Mouse (Mus musculus) hindbrain, embryonic 14.5 days (tissue): ENCODE measurements at regions not wholly inside any gene's neighbourhood (a gene's known extent, or its start where the extent isn't known, plus 50 kb on each side); places are given as distances from the start of the nearest gene placed in this dataset.

Experiments used
- ATAC-seq: fragments of 200-750 bp; cut with Nextera tagmentation; 2 replicates; pipeline ENCODE4 v1.8.0; 2017; ENCODE audit warnings: moderate number of reproducible peaks, mild to moderate bottlenecking, moderate TSS enrichment, moderate library complexity; ENCODE audit not compliant: low FRiP score
- DNase-seq: peaks from one replicate; pipeline ENCODE4 v3.0.0-alpha.2; 2015; ENCODE audit warnings: low spot score
- H3K27ac ChIP-seq: fragments of 300-500 bp; sonication (generic); 2 replicates; pipeline ENCODE4 v1.5.1; 2014; ENCODE audit warnings: mild to moderate bottlenecking, moderate library complexity
- H3K27me3 ChIP-seq: fragments of 300-500 bp; sonication (generic); 2 replicates; pipeline ENCODE4 v1.6.1; 2014; ENCODE audit warnings: mild to moderate bottlenecking, low read length, mixed read lengths; ENCODE audit not compliant: control insufficient read depth, insufficient read depth
- H3K36me3 ChIP-seq: fragments of 300-500 bp; sonication (generic); replicated peaks from 2 replicates; pipeline ENCODE4 v1.6.1; 2014; ENCODE audit not compliant: control insufficient read depth, insufficient read depth
- H3K4me1 ChIP-seq: fragments of 300-500 bp; sonication (generic); replicated peaks from 2 replicates; pipeline ENCODE4 v1.6.1; 2014; ENCODE audit warnings: antibody characterized with exemption, low read length, mixed read lengths; ENCODE audit not compliant: control insufficient read depth, insufficient read depth
- H3K4me2 ChIP-seq: fragments of 300-500 bp; sonication (generic); replicated peaks from 2 replicates; pipeline ENCODE4 v1.6.1; 2014; ENCODE audit warnings: mild to moderate bottlenecking, moderate library complexity
- H3K4me3 ChIP-seq: fragments of 300-500 bp; sonication (generic); replicated peaks from 2 replicates; pipeline ENCODE4 v1.5.1; 2014; ENCODE audit warnings: mild to moderate bottlenecking, low read length
- H3K9ac ChIP-seq: fragments of 300-500 bp; sonication (generic); 2 replicates; pipeline ENCODE4 v1.6.1; 2014
- H3K9me3 ChIP-seq: fragments of 300-500 bp; sonication (generic); 2 replicates; pipeline ENCODE4 v1.6.1; 2016; ENCODE audit warnings: low read length; ENCODE audit not compliant: control insufficient read depth
- WGBS: fragments of 180-500 bp; shearing (Covaris S2); extraction: QIAGEN DNeasy Blood & Tissue Kit; methylation state at CpG from one replicate; pipeline ENCODE4 v1.1.7; 2014; 5-methylcytosine and 5-hydroxymethylcytosine counted together

- ATAC-seq, result no peak
- DNase-seq, result no peak
- Histone ChIP-seq H3K27ac (peak overlapping the region; percentile 63; the same call in 1 of the 2 replicates), H3K4me3 (no peak overlapping the region), H3K4me1 (peaks cover 34% of the 10 kb centered on the region), H3K4me2 (no peak overlapping the region), H3K9ac (no peak overlapping the region), H3K27me3 (no peaks in the 10 kb centered on the region), H3K9me3 (0 out of 2 replicates have a peak, but pooled peaks cover 4% of the 10 kb centered on the region), H3K36me3 (no peaks in the 10 kb centered on the region)
- WGBS, result 88% methylated on average over 1 of the region's 1 CpGs
Observed at GRCm38 (mm10) chr2:30703308-30703707, 100.2 kb downstream of the 1700001O22Rik start.

- H3K4me3 ChIP-seq, result no peak overlapping the region
- no peak overlapping the region for H3K4me2 ChIP-seq
- H3K36me3 ChIP-seq, result no peaks in the 10 kb centered on the region
- H3K27ac ChIP-seq, result peak overlapping the region; percentile 63
- 17% methylated on average over 7 of the region's 7 CpGs for WGBS
- peak overlapping the region; percentile 25; the same call in 1 of the 2 replicates for H3K9ac ChIP-seq
- DNase-seq, result no peak
- 0 out of 2 replicates have a peak, but pooled peaks cover 4% of the 10 kb centered on the region for H3K9me3 ChIP-seq
- H3K27me3 ChIP-seq, result no peaks in the 10 kb centered on the region
- H3K4me1 ChIP-seq, result peaks cover 29% of the 10 kb centered on the region
- ATAC-seq, result no peak
Observed at GRCm38 (mm10) chr2:30702711-30703110, 100.8 kb downstream of the 1700001O22Rik start.

- Histone ChIP-seq H3K27me3 (no peaks in the 10 kb centered on the region), H3K4me2 (no peak overlapping the region), H3K4me1 (peaks cover 34% of the 10 kb centered on the region), H3K27ac (no peak overlapping the region), H3K36me3 (no peaks in the 10 kb centered on the region), H3K9me3 (0 out of 2 replicates have a peak, but pooled peaks cover 4% of the 10 kb centered on the region), H3K9ac (no peak overlapping the region), H3K4me3 (no peak overlapping the region)
- WGBS, result 91% methylated on average over 2 of the region's 2 CpGs
- DNase-seq (no peak), ATAC-seq (no peak)
Observed at GRCm38 (mm10) chr2:30700890-30701289, 102.6 kb downstream of the 1700001O22Rik start.

- ATAC-seq, result no peak
- peaks cover 38% of the 10 kb centered on the region for H3K4me1 ChIP-seq
- H3K4me3 ChIP-seq, result no peak overlapping the region
- no peak overlapping the region for H3K4me2 ChIP-seq
- H3K9me3 ChIP-seq, result 0 out of 2 replicates have a peak, but pooled peaks cover 4% of the 10 kb centered on the region
- no peaks in the 10 kb centered on the region for H3K36me3 ChIP-seq
- WGBS, result 95% methylated on average over 1 of the region's 1 CpGs
- H3K27me3 ChIP-seq, result no peaks in the 10 kb centered on the region
- no peak overlapping the region for H3K9ac ChIP-seq
- no peak for DNase-seq
- H3K27ac ChIP-seq, result peak overlapping the region; percentile 71
Observed at GRCm38 (mm10) chr2:30700471-30700870, 103.0 kb downstream of the 1700001O22Rik start.

GRCm38 (mm10) chr2:30699797-30700454 lies 103.5 kb downstream of the 1700001O22Rik start:
- H3K4me2 ChIP-seq, result no peak overlapping the region; the same call in 1 of the 2 replicates
- ATAC-seq, result peak; percentile 81

GRCm38 (mm10) chr2:30698758-30699535 lies 104.1 kb downstream of the Cstad start:
- H3K9ac ChIP-seq, result no peak overlapping the region; the same call in 1 of the 2 replicates
- no peaks in the 10 kb centered on the region for H3K27me3 ChIP-seq
- H3K4me2 ChIP-seq, result no peak overlapping the region
- H3K9me3 ChIP-seq, result no peaks in the 10 kb centered on the region
- 65% methylated on average over 6 of the region's 6 CpGs for WGBS
- H3K4me1 ChIP-seq, result peaks cover 49% of the 10 kb centered on the region
- no peak for ATAC-seq
- H3K4me3 ChIP-seq, result no peak overlapping the region
- H3K36me3 ChIP-seq, result no peaks in the 10 kb centered on the region
- DNase-seq, result no peak
- peak overlapping the region; percentile 57 for H3K27ac ChIP-seq

More at GRCm38 (mm10) chr2:30699797-30700454, 103.5 kb downstream of the 1700001O22Rik start:
- peak; percentile 73 for DNase-seq
- H3K4me1 ChIP-seq, result peaks cover 42% of the 10 kb centered on the region
- no peak overlapping the region for H3K4me3 ChIP-seq
- no peaks in the 10 kb centered on the region for H3K36me3 ChIP-seq
- 0 out of 2 replicates have a peak, but pooled peaks cover 4% of the 10 kb centered on the region for H3K9me3 ChIP-seq
- 28% methylated on average over 6 of the region's 6 CpGs for WGBS
- no peak overlapping the region for H3K9ac ChIP-seq
- H3K27me3 ChIP-seq, result no peaks in the 10 kb centered on the region
- H3K27ac ChIP-seq, result peak overlapping the region; percentile 71

- Histone ChIP-seq H3K4me1 (peaks cover 55% of the 10 kb centered on the region), H3K9me3 (no peaks in the 10 kb centered on the region), H3K4me2 (no peak overlapping the region), H3K27ac (0 out of 2 replicates have a peak overlapping the region, but pooled peaks have one; percentile 2), H3K36me3 (no peaks in the 10 kb centered on the region), H3K9ac (no peak overlapping the region), H3K4me3 (no peak overlapping the region), H3K27me3 (no peaks in the 10 kb centered on the region)
- DNase-seq (no peak), ATAC-seq (no peak)
- WGBS, result 88% methylated on average over 2 of the region's 2 CpGs
Observed at GRCm38 (mm10) chr2:30697851-30698250, 103.0 kb downstream of the Cstad start.

- Histone ChIP-seq H3K4me1 (peaks cover 67% of the 10 kb centered on the region), H3K4me2 (no peak overlapping the region), H3K4me3 (no peak overlapping the region), H3K36me3 (no peaks in the 10 kb centered on the region), H3K9me3 (no peaks in the 10 kb centered on the region), H3K9ac (no peak overlapping the region; the same call in 1 of the 2 replicates), H3K27ac (peak overlapping the region; percentile 100), H3K27me3 (no peaks in the 10 kb centered on the region)
- 61% methylated on average over 11 of the region's 11 CpGs for WGBS
- DNase-seq, result no peak
- ATAC-seq, result no peak
Observed at GRCm38 (mm10) chr2:30695771-30696456, 101.1 kb downstream of the Cstad start.

- peak overlapping the region; percentile 100 for H3K27ac ChIP-seq
- peaks cover 65% of the 10 kb centered on the region for H3K4me1 ChIP-seq
- no peak overlapping the region for H3K4me2 ChIP-seq
- DNase-seq (no peak), ATAC-seq (no peak)
- H3K27me3 ChIP-seq, result no peaks in the 10 kb centered on the region
- 0 out of 2 replicates have a peak overlapping the region, but pooled peaks have one; percentile 16 for H3K9ac ChIP-seq
- H3K36me3 ChIP-seq, result no peaks in the 10 kb centered on the region
- no peak overlapping the region for H3K4me3 ChIP-seq
- 100% methylated on average over 1 of the region's 1 CpGs for WGBS
- H3K9me3 ChIP-seq, result no peaks in the 10 kb centered on the region
Observed at GRCm38 (mm10) chr2:30695041-30695440, 100.2 kb downstream of the Cstad start.
